Mouse (Mus musculus) kidney, adult 2 months (tissue): ENCODE data around the gene Bax.

ENCODE experiments used
- CTCF ChIP-seq: fragments of 200-500 bp; conservative IDR thresholded peaks from 2 replicates; pipeline ENCODE4 v1.5.1; 2011; ENCODE audit warnings: low read depth, mild to moderate bottlenecking, control low read depth, low read length, moderate library complexity, mixed read lengths; ENCODE audit not compliant: insufficient read depth, insufficient read length
- POLR2A ChIP-seq: fragments of 200-500 bp; IDR thresholded peaks from one replicate; pipeline ENCODE4 v1.6.1; 2011; ENCODE audit warnings: low read depth, low read length, control low read depth

- TF ChIP-seq CTCF (no peak), POLR2A (no peak)
Observed at GRCm38 (mm10) chr7:45487861-45488292, 21.2 kb upstream of the Bax start.
